Mouse (Mus musculus): ENCODE data around the gene Proca1.
A peak's percentile ranks its signal among the peaks of the same experiment; 100 is the strongest.
"Not testable (repeated sequence)": the region's sequence is repeated elsewhere in the genome, so short reads cannot be mapped to it uniquely, and the experiment has no call there.

The Proca1 gene

DNA sequence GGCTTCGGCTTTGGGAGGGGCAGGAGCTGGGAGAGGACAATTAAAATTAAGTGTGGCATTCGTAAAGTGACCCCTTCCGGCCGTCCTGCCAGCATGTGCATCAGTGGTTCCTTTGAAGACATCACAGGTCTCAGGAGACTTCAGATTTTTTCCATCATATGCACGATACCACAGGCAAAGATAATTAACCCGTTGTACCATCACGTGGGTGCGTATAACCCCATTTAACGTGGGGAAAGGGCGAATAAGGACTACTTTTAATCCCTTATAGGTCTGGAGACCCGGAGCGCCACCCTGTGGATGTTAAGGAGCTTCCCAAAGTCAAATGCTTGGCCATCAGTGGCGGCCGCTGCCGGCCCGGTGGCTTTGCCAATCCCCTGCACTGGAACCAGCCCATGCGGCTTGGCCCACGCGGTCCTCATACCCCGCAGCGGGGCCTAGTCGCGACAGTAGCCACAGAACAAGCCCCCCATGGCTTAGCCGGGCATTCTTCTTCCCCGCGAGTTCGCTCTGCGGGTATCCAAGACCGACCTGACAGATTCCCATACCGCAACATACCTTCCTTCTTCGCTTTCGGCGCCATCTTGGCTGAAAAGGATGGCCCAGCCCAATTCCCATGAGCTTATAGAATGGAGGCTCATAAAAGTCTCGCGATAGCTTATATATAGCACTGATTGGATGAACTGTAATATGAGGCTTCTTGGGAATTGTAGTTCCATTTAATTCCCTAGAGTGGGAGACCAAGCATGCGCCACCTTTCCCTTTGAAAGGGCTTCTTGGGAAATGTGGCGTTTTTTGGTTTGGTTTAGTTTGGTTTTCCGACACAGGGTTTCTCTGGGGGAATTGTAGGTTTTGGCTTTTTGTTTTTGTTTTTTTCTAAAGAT is 10.0 kb upstream of the Proca1 start, which contains the start of gene Rpl23a:
Gene Rpl23a (minus strand): TSS at position 624 of the 884 bp plus-strand sequence.
- peak; percentile 80 for DNase-seq

GRCm38 (mm10) chr11:78183884-78184514 is 9.2 kb upstream of the Proca1 start:
- DNase-seq = no peak

DNA sequence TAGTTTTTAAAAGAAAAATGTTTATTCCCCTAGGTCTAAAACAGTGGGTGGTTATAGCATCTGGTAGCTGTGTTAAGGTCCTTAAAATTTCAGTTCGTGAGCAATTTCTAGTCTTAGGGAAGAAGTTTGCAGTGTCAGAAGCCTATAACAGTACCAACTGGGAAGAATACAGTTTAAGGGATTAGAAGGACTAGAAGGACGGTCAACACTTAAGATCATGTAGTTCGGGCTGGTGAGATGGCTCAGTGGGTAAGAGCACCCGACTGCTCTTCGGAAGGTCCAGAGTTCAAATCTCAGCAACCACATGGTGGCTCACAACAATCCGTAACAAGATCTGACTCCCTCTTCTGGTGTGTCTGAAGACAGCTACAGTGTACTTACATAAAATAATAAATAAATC is 8.5 kb upstream of the Proca1 start:
- not testable (repeated sequence) for DNase-seq

DNA sequence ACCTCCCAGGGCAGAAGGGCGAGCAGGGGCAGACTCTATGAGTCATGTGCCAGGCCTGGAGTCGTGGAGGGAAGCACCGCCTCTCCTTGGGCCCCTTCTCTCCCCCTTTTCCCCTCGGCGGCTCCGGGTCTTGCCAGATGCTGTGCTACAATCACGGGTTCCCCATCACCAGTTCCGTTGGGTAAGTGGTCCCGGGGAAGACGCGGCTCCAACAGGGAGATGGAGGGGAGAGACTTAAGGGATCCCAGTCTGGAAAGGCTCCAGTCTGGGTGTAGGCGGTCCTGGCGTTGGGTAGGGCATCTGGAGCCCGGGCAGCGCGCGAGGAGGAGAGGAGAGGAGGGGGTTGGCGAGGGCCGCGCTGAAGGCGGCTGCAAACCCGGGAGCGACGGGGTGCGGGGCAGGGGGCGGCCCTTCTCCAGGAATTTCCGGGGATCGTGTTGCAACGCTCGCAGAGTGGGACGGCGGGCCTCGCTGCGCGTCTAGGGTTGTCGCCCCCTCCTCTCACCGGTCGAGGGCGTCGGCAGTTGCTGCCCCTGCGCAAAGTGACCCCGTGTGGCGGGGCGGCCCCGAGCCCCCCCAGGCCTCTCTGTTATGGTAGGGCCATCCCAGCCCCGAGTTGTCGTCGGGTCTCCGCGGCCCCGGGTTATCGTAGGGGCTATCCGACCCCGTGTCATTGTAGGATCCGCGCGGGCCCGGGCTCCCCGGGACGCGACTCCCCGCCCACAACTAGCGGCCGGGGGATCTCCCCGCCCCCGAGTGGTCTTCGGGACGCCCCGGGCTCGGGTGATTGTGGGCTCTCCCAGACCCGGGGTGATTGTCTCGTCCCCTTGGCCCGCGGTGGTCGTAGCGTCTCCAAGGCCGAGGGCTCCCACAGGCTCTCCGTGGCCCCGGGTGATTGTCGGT is 4.6 kb upstream of the Proca1 start, which contains the start of gene Rab34:
Gene Rab34 (plus strand): TSS at position 100 of the 903 bp plus-strand sequence.
- DNase-seq = peak; percentile 22

DNA sequence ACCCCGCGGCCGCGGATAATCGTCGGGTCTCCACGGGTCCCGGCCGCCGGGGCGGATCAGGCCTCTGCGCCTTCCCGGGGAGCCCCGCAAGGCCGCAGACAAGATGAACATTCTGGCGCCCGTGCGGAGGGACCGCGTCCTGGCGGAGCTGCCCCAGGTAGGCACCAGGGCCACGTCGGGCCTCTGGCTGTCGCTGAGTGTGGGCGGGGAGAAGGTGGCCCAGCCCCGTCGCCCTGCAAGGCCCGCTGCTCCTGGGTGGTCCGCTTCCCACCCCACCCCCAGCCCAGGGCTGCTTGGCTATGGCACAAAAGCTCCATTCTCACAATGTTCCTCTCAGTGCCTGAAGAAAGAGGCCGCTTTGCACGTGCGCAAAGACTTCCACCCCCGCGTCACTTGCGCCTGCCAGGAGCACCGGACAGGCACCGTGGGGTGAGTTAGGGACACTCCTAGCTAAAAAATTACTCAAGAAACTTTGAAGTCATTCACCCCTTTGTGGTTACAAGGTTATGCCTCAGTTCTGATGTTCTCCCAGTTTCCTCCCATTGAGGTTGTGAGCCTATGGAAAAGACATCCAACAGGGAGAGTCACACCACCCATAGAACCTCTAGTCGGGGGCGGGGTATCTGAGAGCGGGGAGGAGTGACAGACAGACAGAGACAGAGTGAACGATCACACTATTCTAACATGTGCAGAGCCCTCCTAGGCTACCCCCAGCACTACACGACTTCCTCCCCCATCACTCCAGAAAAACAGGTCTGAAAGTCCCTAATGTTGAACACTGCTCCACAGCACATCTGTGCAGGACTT is 3.8 kb upstream of the Proca1 start:
- DNase-seq = no peak

- DNase-seq = no peak
These were observed 3.2 kb upstream of the Proca1 start for GRCm38 (mm10) chr11:78190041-78190440.

DNA sequence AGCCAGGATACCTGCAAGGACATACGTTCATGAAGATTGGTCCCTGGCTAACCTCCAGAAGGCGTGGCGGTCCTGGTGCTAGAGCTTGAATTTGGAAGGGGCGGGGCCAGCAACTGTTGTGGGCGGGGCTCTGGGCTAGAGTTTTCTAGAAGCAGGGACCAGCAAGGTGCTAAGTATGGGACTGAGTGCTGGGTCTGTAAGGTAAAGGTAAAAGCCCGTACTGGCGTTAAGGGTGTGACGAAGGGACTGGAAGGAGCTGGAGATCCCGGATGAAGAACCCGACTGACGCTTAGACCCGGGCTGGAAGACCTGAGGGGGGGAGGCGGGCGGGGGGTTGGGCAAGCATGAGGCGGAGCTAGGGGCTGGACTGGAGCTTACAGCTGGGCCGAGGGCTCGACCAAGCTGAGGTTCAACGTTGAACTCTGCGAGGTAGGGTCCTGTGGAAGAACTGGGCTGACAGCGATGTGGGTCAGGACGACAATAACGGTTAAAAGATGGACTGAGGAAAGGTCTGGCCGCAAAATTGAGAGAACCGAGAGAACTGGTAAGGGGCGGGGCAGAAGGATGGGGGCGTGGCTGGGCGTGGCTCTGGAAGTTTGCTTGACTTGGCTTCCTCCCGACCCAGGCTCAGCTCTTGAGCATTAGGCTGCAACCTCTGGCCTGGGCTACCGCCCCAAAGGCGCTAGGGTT is 1.4 kb downstream of the Proca1 start:
- DNase-seq = peak; percentile 64

DNA sequence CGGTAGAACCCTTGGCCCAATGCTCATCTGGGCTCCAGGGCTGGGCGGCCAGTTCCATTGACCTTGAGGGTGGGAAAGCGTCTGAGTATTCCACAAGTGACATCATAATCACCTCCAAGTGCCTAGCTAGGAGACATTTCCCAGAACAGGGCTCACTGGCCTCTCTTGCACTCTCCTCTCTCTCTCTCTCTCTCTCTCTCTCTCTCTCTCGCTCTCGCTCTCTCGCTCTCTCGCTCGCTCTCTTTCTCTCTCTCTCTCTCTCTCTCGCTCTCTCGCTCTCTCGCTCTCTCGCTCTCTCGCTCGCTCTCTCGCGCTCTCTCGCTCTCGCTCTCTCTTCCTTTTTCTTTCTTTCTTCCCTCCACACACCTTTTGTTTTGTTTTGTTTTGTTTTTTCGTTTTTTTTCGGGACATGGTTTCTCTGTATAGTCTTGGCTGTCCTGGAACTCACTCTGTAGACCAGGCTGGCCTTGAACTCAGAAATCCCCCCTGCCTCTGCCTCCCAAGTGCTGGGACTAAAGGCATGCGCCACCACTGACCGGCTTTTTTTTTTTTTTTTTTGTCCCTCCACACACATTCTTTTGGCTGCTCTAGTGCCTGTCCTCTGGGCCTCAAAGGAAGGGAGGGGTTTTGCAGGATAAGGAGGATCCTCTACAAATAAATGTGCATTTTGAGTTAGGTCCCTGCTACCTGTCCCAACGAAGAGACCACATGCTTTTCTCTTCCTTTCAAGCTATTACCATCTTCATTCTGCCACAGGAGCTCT is 2.1 kb downstream of the Proca1 start:
- DNase-seq = no peak

- DNase-seq = no peak
These were observed 9.2 kb downstream of the Proca1 start for GRCm38 (mm10) chr11:78202372-78202771.

DNA sequence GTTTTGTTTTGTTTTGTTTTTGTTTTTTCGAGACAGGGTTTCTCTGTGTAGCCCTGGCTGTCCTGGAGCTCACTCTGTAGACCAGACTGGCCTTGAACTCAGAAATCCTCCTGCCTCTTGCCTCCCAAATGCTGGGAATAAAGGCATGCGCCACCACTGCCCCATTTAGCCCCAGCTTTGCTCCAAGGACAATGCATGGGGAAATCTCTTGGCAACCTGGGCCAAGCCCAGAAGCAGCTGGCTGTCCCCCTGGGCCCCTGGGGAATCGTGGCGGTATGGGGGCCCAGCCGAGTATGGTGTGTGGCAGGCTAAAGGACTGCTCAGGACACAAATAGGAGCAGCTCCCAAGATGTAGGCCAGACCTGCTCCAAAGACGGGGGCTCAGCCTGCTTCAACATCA is 11.1 kb downstream of the Proca1 start:
- no peak for DNase-seq

- no peak for DNase-seq
These were observed 12.4 kb downstream of the Proca1 start for GRCm38 (mm10) chr11:78205361-78206206.

GRCm38 (mm10) chr11:78207190-78207589 is 14.0 kb downstream of the Proca1 start:
- no peak for DNase-seq

DNA sequence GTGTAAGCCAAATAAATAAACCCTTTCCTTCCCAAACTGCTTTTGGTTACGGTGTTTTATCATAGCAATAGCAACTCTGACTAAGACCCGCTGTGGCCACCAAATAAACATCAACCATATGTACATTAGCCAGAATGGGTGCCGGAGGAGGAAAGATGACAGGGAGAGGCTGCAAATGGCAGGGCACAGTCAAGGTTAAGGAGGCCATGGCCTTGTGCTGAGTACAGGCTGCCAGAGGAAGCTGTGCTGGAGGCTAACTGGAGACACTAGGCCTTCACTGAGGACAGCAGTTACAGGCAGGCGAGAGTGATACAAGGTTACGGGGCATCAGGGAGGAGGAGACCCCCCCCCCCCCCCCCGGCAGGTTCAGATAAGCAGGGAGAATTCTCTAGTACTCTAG is 16.7 kb downstream of the Proca1 start:
- DNase-seq = no peak

- DNase-seq = no peak
These were observed 17.4 kb downstream of the Proca1 start for GRCm38 (mm10) chr11:78210615-78211014.

DNA sequence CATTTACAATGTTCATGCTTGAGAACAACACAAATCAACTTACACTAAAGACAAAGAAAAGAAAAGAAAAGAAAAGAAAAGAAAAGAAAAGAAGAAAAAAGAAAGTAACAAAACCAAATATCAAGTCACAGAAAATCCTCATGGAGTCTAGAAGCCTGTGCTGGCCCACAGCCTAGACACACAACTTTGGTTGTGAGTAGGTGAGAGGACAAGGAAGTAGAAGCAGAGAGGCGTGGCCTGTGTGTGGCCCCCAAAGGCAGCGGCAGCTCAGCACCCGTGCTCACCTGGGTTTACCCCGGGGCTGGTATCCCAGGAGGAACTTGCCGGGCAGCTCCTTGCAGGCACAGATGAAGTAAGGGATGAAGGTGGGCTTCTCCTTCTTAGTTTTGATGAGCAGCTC is 18.3 kb downstream of the Proca1 start:
- DNase-seq = no peak

GRCm38 (mm10) chr11:78213086-78213817 is 20.1 kb downstream of the Proca1 start:
- no peak for DNase-seq

GRCm38 (mm10) chr11:78215709-78216317 is 22.6 kb downstream of the Proca1 start:
- DNase-seq = peak; percentile 41

GRCm38 (mm10) chr11:78223586-78223985 is 30.4 kb downstream of the Proca1 start:
- DNase-seq = no peak

GRCm38 (mm10) chr11:78231518-78231917 is 38.3 kb downstream of the Proca1 start:
- DNase-seq = no peak

Measured in thymus, postnatal 14 days (tissue).